Mouse (Mus musculus): ENCODE results near the gene Elovl1. TPM values are rescaled to one million over a fixed set of nuclear protein-coding genes. Genes with fewer than 3 reads are reported as not detected.
A peak's percentile ranks its signal among the peaks of the same experiment; 100 is the strongest.

Gene Elovl1
- polyA plus RNA-seq, 1 experiment from 2014 or later, result 111 TPM

GRCm38 (mm10) chr4:118424541-118425160 is 3.2 kb upstream of the Elovl1 start:
- H3K36me3 ChIP-seq (ENCODE audit: control insufficient read depth, insufficient read depth, low read length), result no peaks in the 10 kb centered on the region; the same call in 1 of the 2 replicates
- no peak overlapping the region for H3K9ac ChIP-seq (ENCODE audit: low read length)
- ATAC-seq (ENCODE audit: low read depth), result no peak
- no peak overlapping the region for H3K4me2 ChIP-seq (ENCODE audit: low read depth, low read length)
- no peak overlapping the region for H3K4me3 ChIP-seq (ENCODE audit: low read length)
- 54% methylated on average over 4 of the region's 4 CpGs for WGBS
- H3K27me3 ChIP-seq (ENCODE audit: control insufficient read depth, insufficient read depth, low read depth, low read length), result no peaks in the 10 kb centered on the region
- no peaks in the 10 kb centered on the region for H3K9me3 ChIP-seq (ENCODE audit: control insufficient read depth, low read length)
- H3K27ac ChIP-seq (ENCODE audit: low read length), result no peak overlapping the region; the same call in 1 of the 2 replicates
- peaks cover 19% of the 10 kb centered on the region for H3K4me1 ChIP-seq (replicated peaks; ENCODE audit: control insufficient read depth, insufficient read depth, low read length)

DNA sequence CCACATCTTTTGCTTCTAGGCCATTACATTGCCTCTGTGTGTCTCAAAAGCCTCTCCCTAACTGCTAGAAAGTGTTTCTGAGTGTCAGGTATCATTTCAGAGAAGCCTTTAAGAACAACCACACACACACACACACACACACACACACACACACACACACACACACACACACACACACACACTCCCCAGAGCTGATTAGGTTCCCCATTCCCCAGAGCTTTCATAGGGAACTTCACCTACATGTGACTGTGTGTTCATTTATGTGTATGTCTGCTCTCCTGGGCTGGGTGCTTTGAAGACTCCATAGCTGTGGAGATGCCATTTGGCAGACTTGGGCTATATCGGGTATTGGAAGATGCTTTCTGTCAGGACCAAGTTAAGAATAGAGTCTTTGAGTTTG is 2.5 kb upstream of the Elovl1 start:
- no peak overlapping the region for H3K27ac ChIP-seq (ENCODE audit: low read length)
- H3K4me3 ChIP-seq (ENCODE audit: low read length), result no peak overlapping the region
- peaks cover 26% of the 10 kb centered on the region for H3K4me1 ChIP-seq (replicated peaks; ENCODE audit: control insufficient read depth, insufficient read depth, low read length)
- no peaks in the 10 kb centered on the region for H3K27me3 ChIP-seq (ENCODE audit: control insufficient read depth, insufficient read depth, low read depth, low read length)
- H3K36me3 ChIP-seq (ENCODE audit: control insufficient read depth, insufficient read depth, low read length), result no peaks in the 10 kb centered on the region; the same call in 1 of the 2 replicates
- no peak for ATAC-seq (ENCODE audit: low read depth)
- 87% methylated on average over 1 of the region's 1 CpGs for WGBS
- H3K9ac ChIP-seq (ENCODE audit: low read length), result no peak overlapping the region
- no peaks in the 10 kb centered on the region for H3K9me3 ChIP-seq (ENCODE audit: control insufficient read depth, low read length)
- no peak overlapping the region for H3K4me2 ChIP-seq (ENCODE audit: low read depth, low read length)

GRCm38 (mm10) chr4:118427415-118427767 is 502 bp upstream of the Elovl1 start:
- H3K9ac ChIP-seq (ENCODE audit: low read length), result peak overlapping the region; percentile 82

DNA sequence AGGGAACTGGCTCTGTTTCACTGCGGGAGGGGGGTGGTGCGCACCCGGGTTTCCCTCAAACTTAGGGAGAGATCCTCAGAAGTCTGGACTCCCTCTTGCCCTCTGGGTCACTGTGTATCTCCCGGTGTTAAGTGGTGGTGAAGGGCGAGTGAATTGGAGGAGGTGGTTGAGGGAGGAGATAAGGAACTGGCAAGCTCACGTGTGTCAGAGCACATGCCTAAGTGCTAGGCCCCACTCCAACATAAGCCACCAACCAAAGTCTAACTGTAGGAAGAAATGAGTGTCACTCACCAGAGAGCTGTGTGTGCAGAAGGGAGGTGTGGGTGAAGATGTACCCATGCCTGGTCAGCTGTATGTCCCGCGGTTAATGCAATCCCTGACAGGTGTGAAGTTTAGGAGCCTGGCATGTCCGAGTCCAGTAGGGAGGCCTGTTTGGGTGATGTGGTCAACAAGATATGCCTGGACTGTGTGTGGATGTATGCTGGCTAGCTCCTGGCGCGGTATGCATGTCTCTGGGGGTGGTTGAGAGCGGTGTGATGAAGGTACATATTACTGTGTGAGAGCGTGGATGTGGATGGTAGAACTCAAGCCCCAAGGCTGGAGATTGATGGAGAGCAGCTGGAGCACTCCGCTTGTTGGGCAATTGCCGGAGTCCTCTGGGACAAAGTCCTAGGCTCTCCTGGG is 780 bp downstream of the Elovl1 start:
- H3K27ac ChIP-seq (ENCODE audit: low read length), result peak overlapping the region; percentile 90
- H3K27me3 ChIP-seq (ENCODE audit: control insufficient read depth, insufficient read depth, low read depth, low read length), result no peaks in the 10 kb centered on the region
- H3K9ac ChIP-seq (ENCODE audit: low read length), result peak overlapping the region; percentile 85
- H3K9me3 ChIP-seq (ENCODE audit: control insufficient read depth, low read length), result no peaks in the 10 kb centered on the region
- H3K4me1 ChIP-seq (replicated peaks; ENCODE audit: control insufficient read depth, insufficient read depth, low read length), result peaks cover 29% of the 10 kb centered on the region
- 17% methylated on average over 15 of the region's 15 CpGs for WGBS
- peak; percentile 13; the same call in 1 of the 2 replicates for ATAC-seq (ENCODE audit: low read depth)
- peak overlapping the region; percentile 82 for H3K4me3 ChIP-seq (ENCODE audit: low read length)
- H3K36me3 ChIP-seq (ENCODE audit: control insufficient read depth, insufficient read depth, low read length), result peaks cover 22% of the 10 kb centered on the region
- peak overlapping the region; percentile 84 for H3K4me2 ChIP-seq (ENCODE audit: low read depth, low read length)

More at GRCm38 (mm10) chr4:118427415-118427767, 502 bp upstream of the Elovl1 start:
- Histone ChIP-seq H3K9me3 (ENCODE audit: control insufficient read depth, low read length) (no peaks in the 10 kb centered on the region), H3K4me3 (ENCODE audit: low read length) (peak overlapping the region; percentile 82), H3K36me3 (ENCODE audit: control insufficient read depth, insufficient read depth, low read length) (peaks cover 11% of the 10 kb centered on the region), H3K27ac (ENCODE audit: low read length) (peak overlapping the region; percentile 94), H3K27me3 (ENCODE audit: control insufficient read depth, insufficient read depth, low read depth, low read length) (no peaks in the 10 kb centered on the region), H3K4me1 (replicated peaks; ENCODE audit: control insufficient read depth, insufficient read depth, low read length) (peaks cover 29% of the 10 kb centered on the region), H3K4me2 (ENCODE audit: low read depth, low read length) (peak overlapping the region; percentile 84)
- 4% methylated on average over 5 of the region's 5 CpGs for WGBS
- ATAC-seq (ENCODE audit: low read depth), result peak; percentile 49

- no peaks in the 10 kb centered on the region for H3K9me3 ChIP-seq (ENCODE audit: control insufficient read depth, low read length)
- H3K9ac ChIP-seq (ENCODE audit: low read length), result peak overlapping the region; percentile 85
- peaks cover 33% of the 10 kb centered on the region for H3K4me1 ChIP-seq (replicated peaks; ENCODE audit: control insufficient read depth, insufficient read depth, low read length)
- peak overlapping the region; percentile 90 for H3K27ac ChIP-seq (ENCODE audit: low read length)
- peaks cover 22% of the 10 kb centered on the region for H3K36me3 ChIP-seq (ENCODE audit: control insufficient read depth, insufficient read depth, low read length)
- 21% methylated on average over 7 of the region's 7 CpGs for WGBS
- H3K4me2 ChIP-seq (ENCODE audit: low read depth, low read length), result peak overlapping the region; percentile 84
- ATAC-seq (ENCODE audit: low read depth), result no peak
- H3K27me3 ChIP-seq (ENCODE audit: control insufficient read depth, insufficient read depth, low read depth, low read length), result no peaks in the 10 kb centered on the region
- peak overlapping the region; percentile 82 for H3K4me3 ChIP-seq (ENCODE audit: low read length)
These were observed 1.5 kb downstream of the Elovl1 start for GRCm38 (mm10) chr4:118429215-118429895.

DNA sequence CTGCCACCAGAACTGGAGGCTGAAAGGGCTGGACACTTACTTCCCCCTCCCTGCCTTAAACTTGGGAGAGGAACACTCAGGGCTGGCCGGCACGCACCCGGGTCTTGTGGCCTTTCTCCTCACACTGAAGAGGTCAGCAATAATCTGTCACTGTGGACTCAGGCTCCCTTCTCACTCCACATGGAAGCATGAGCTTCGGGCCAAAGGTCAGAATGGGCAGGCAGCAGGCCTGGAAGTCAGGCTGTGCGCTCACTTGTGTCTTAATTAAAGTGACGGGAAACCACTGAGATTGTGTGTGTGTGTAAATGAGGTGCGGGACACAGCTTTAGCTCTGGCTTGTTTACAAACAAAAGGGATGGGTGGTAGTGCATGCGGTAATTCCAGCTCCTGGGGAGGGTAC is 4.4 kb downstream of the Elovl1 start:
- H3K27ac ChIP-seq (ENCODE audit: low read length), result no peak overlapping the region
- H3K9ac ChIP-seq (ENCODE audit: low read length), result no peak overlapping the region
- H3K4me1 ChIP-seq (replicated peaks; ENCODE audit: control insufficient read depth, insufficient read depth, low read length), result peaks cover 46% of the 10 kb centered on the region
- H3K9me3 ChIP-seq (ENCODE audit: control insufficient read depth, low read length), result no peaks in the 10 kb centered on the region
- 70% methylated on average over 8 of the region's 8 CpGs for WGBS
- H3K4me3 ChIP-seq (ENCODE audit: low read length), result no peak overlapping the region
- ATAC-seq (ENCODE audit: low read depth), result no peak
- H3K4me2 ChIP-seq (ENCODE audit: low read depth, low read length), result no peak overlapping the region
- no peaks in the 10 kb centered on the region for H3K27me3 ChIP-seq (ENCODE audit: control insufficient read depth, insufficient read depth, low read depth, low read length)
- peaks cover 22% of the 10 kb centered on the region for H3K36me3 ChIP-seq (ENCODE audit: control insufficient read depth, insufficient read depth, low read length)

DNA sequence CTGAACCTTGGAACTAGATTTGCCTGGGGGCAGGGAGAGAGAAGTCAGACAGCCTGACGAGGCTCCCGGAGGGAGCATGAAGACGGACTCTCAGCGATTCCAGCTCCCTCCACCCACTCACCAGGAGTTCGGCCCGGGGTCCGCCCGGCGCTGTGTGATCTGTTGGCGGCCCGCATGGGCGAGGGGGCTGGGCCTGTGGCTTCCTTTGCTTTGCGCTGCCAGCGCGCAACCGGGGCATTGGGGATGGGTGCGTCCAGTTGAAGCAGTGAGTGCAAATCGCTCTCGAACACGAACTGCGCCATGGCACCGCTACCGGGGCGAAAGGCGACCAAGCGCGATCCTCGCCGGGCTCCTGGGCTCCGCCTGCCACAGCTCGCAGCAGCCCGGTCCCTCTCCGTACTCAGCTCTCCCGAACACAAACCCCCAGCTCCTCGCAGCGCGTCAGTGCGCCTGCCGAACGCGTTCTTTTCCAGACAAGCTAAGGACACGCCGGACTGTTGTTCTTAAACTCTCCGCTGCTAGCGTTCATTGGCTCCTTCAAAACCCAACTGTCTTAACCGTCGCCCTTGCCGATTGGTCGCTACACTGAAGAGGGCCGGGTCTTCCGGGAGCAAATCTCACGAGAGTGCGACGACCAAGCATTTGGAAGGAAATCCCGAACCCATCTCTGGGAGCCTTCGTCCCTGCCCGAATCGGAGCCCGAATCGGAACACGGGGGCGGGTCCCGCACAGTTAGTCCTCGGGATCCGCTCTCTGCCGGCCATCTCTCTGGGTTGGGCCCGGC is 9.1 kb downstream of the Elovl1 start, which contains the start of gene Cdc20:
TSS of gene Cdc20 (minus strand) at position 533 of the 784 bp plus-strand sequence.
- Histone ChIP-seq H3K4me1 (replicated peaks; ENCODE audit: control insufficient read depth, insufficient read depth, low read length) (peaks cover 28% of the 10 kb centered on the region), H3K9me3 (ENCODE audit: control insufficient read depth, low read length) (no peaks in the 10 kb centered on the region), H3K27me3 (ENCODE audit: control insufficient read depth, insufficient read depth, low read depth, low read length) (no peaks in the 10 kb centered on the region), H3K36me3 (ENCODE audit: control insufficient read depth, insufficient read depth, low read length) (peaks cover 15% of the 10 kb centered on the region), H3K27ac (ENCODE audit: low read length) (peak within 1 kb of the TSS; percentile 89), H3K9ac (ENCODE audit: low read length) (peak within 1 kb of the TSS; percentile 88), H3K4me3 (ENCODE audit: low read length) (peak within 1 kb of the TSS; percentile 78), H3K4me2 (ENCODE audit: low read depth, low read length) (peak within 1 kb of the TSS; percentile 97)
- ATAC-seq (ENCODE audit: low read depth), result peak; percentile 97
- under 1% methylated on average over 66 of the region's 67 CpGs for WGBS

DNA sequence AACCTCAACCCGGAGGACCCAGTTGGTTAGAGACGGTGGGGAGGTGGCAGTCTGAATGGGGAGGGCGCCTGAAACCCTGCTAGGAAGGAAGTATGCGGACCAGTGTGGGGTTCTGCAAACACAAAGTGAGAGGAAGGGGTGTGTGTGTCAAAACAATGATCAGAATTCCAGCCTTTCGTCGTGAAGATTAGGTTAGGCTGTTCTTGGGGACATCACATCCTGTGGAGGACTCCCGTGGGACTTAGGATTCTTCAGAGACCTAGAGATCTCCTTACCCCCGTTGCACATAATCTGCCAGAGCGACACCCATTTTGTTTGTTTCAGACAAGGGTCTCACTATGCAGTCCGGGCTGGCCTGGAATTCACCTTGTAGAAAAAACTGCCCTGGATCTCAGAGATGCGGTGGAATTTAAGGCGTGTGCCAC is 9.9 kb downstream of the Elovl1 start:
- peak; percentile 26; the same call in 1 of the 2 replicates for ATAC-seq (ENCODE audit: low read depth)
- peak overlapping the region; percentile 88 for H3K9ac ChIP-seq (ENCODE audit: low read length)
- no peaks in the 10 kb centered on the region for H3K9me3 ChIP-seq (ENCODE audit: control insufficient read depth, low read length)

More for the DNA sequence above, 9.9 kb downstream of the Elovl1 start:
- Histone ChIP-seq H3K4me1 (replicated peaks; ENCODE audit: control insufficient read depth, insufficient read depth, low read length) (peaks cover 28% of the 10 kb centered on the region), H3K27me3 (ENCODE audit: control insufficient read depth, insufficient read depth, low read depth, low read length) (no peaks in the 10 kb centered on the region), H3K27ac (ENCODE audit: low read length) (peak overlapping the region; percentile 89), H3K4me2 (ENCODE audit: low read depth, low read length) (peak overlapping the region; percentile 97), H3K36me3 (ENCODE audit: control insufficient read depth, insufficient read depth, low read length) (peaks cover 7% of the 10 kb centered on the region), H3K4me3 (ENCODE audit: low read length) (peak overlapping the region; percentile 78)
- 4% methylated on average over 12 of the region's 12 CpGs for WGBS

Measured in lung, embryonic 16.5 days (tissue).